Mouse (Mus musculus) forebrain, embryonic 11.5 days (tissue): Measurements from ENCODE around the gene Snrnp35. TPM values are rescaled to one million over a fixed set of nuclear protein-coding genes. Genes with fewer than 3 reads are reported as not detected.
"Not testable (repeated sequence)": the region's sequence is repeated elsewhere in the genome, so short reads cannot be mapped to it uniquely, and the experiment has no call there.

ENCODE experiments used
- ATAC-seq: fragments of 200-750 bp; cut with Nextera tagmentation; replicated peaks from 2 replicates; pipeline ENCODE4 v1.8.0; 2017; ENCODE audit warnings: moderate TSS enrichment; ENCODE audit not compliant: low FRiP score
- DNase-seq: peaks from one replicate; pipeline ENCODE4 v3.0.0-alpha.2; 2017; ENCODE audit warnings: low spot score
- H3K27ac ChIP-seq: fragments of 300-500 bp; sonication (generic); 2 replicates; pipeline ENCODE4 v1.5.1; 2014; ENCODE audit warnings: low read depth, low read length
- H3K27me3 ChIP-seq: fragments of 300-500 bp; sonication (generic); 2 replicates; pipeline ENCODE4 v1.6.1; 2014; ENCODE audit warnings: mild to moderate bottlenecking, low read length, mixed read lengths; ENCODE audit not compliant: control insufficient read depth, insufficient read depth
- H3K36me3 ChIP-seq: fragments of 300-500 bp; sonication (generic); 2 replicates; pipeline ENCODE4 v1.6.1; 2014; ENCODE audit warnings: mild to moderate bottlenecking, low read length, moderate library complexity, mixed read lengths; ENCODE audit not compliant: control insufficient read depth, insufficient read depth
- H3K4me1 ChIP-seq: fragments of 300-500 bp; sonication (generic); replicated peaks from 2 replicates; pipeline ENCODE4 v1.6.1; 2014; ENCODE audit warnings: low read length, mixed read lengths; ENCODE audit not compliant: control insufficient read depth, insufficient read depth
- H3K4me2 ChIP-seq: fragments of 300-500 bp; sonication (generic); 2 replicates; pipeline ENCODE4 v1.6.1; 2014; ENCODE audit warnings: low read depth, mild to moderate bottlenecking, low read length, moderate library complexity, mixed read lengths; ENCODE audit not compliant: severe bottlenecking
- H3K4me3 ChIP-seq: fragments of 300-500 bp; sonication (generic); 2 replicates; pipeline ENCODE4 v1.5.1; 2014; ENCODE audit warnings: low read depth, low read length
- H3K9ac ChIP-seq: fragments of 300-500 bp; sonication (generic); 2 replicates; pipeline ENCODE4 v1.6.1; 2014; ENCODE audit warnings: low read length
- H3K9me3 ChIP-seq: fragments of 300-500 bp; sonication (generic); 2 replicates; pipeline ENCODE4 v1.6.1; 2016; ENCODE audit warnings: low read length, mixed read lengths; ENCODE audit not compliant: control insufficient read depth
- WGBS: fragments of 180-500 bp; shearing (Covaris S2); extraction: QIAGEN DNeasy Blood & Tissue Kit; methylation state at CpG from one replicate; pipeline ENCODE4 v1.1.7; 2014; 5-methylcytosine and 5-hydroxymethylcytosine counted together
- polyA plus RNA-seq: library from polyadenylated mRNA; unstranded; fragments of >200 nt; fragmentation: Nextera tagmentation; extraction: Ambion mirVana; gene quantifications from 2 replicates; pipeline ENCODE4 v1.2.1, GENCODE M21; 2014

Snrnp35 gene
- polyA plus RNA-seq, 1 experiment from 2014 or later = 17.3 TPM

- not testable (repeated sequence) for H3K4me2 ChIP-seq, H3K9ac ChIP-seq, H3K27me3 ChIP-seq, H3K36me3 ChIP-seq, H3K4me3 ChIP-seq, H3K9me3 ChIP-seq, H3K4me1 ChIP-seq, ATAC-seq, H3K27ac ChIP-seq, DNase-seq
- 80% methylated on average over 2 of the region's 4 CpGs for WGBS
Measured at GRCm38 (mm10) chr5:124500037-124500436, 17.1 kb downstream of the Snrnp35 start.

- Histone ChIP-seq H3K9ac (no peak overlapping the region), H3K27me3 (no peaks in the 10 kb centered on the region), H3K36me3 (no peaks in the 10 kb centered on the region; the same call in 1 of the 2 replicates), H3K4me3 (no peak overlapping the region), H3K9me3 (no peaks in the 10 kb centered on the region), H3K4me1 (no peaks in the 10 kb centered on the region), H3K4me2 (no peak overlapping the region), H3K27ac (no peak overlapping the region)
- WGBS = 91% methylated on average over 3 of the region's 3 CpGs
- ATAC-seq = no peak
- DNase-seq = no peak
Measured at GRCm38 (mm10) chr5:124500573-124500972, 17.6 kb downstream of the Snrnp35 start.

GRCm38 (mm10) chr5:124501541-124501940, 18.6 kb downstream of the Snrnp35 start:
- no peaks in the 10 kb centered on the region; the same call in 1 of the 2 replicates for H3K36me3 ChIP-seq
- H3K4me3 ChIP-seq = no peak overlapping the region
- H3K4me1 ChIP-seq = no peaks in the 10 kb centered on the region
- DNase-seq (no peak), ATAC-seq (no peak)
- no peak overlapping the region for H3K27ac ChIP-seq
- 93% methylated on average over 10 of the region's 10 CpGs for WGBS
- H3K27me3 ChIP-seq = no peaks in the 10 kb centered on the region
- H3K4me2 ChIP-seq = no peak overlapping the region
- H3K9ac ChIP-seq = no peak overlapping the region
- no peaks in the 10 kb centered on the region for H3K9me3 ChIP-seq

GRCm38 (mm10) chr5:124503742-124504141, 20.8 kb downstream of the Snrnp35 start:
- Histone ChIP-seq H3K27me3 (no peaks in the 10 kb centered on the region), H3K27ac (no peak overlapping the region), H3K36me3 (no peaks in the 10 kb centered on the region; the same call in 1 of the 2 replicates), H3K4me1 (no peaks in the 10 kb centered on the region), H3K4me2 (no peak overlapping the region), H3K9me3 (no peaks in the 10 kb centered on the region), H3K9ac (no peak overlapping the region), H3K4me3 (no peak overlapping the region)
- DNase-seq (no peak), ATAC-seq (no peak)
- WGBS = 63% methylated on average over 14 of the region's 14 CpGs

GRCm38 (mm10) chr5:124505235-124505634, 22.3 kb downstream of the Snrnp35 start:
- no peaks in the 10 kb centered on the region for H3K9me3 ChIP-seq
- no peak overlapping the region for H3K9ac ChIP-seq
- WGBS = 92% methylated on average over 4 of the region's 4 CpGs
- ATAC-seq (no peak), DNase-seq (no peak)
- H3K27ac ChIP-seq = no peak overlapping the region
- H3K27me3 ChIP-seq = no peaks in the 10 kb centered on the region
- no peaks in the 10 kb centered on the region for H3K4me1 ChIP-seq
- no peak overlapping the region for H3K4me2 ChIP-seq
- H3K4me3 ChIP-seq = no peak overlapping the region
- no peaks in the 10 kb centered on the region; the same call in 1 of the 2 replicates for H3K36me3 ChIP-seq

GRCm38 (mm10) chr5:124506731-124507359, 23.9 kb downstream of the Snrnp35 start:
- Histone ChIP-seq H3K4me2 (no peak overlapping the region), H3K9ac (no peak overlapping the region), H3K27ac (no peak overlapping the region), H3K4me3 (no peak overlapping the region), H3K36me3 (no peaks in the 10 kb centered on the region), H3K27me3 (no peaks in the 10 kb centered on the region), H3K9me3 (no peaks in the 10 kb centered on the region), H3K4me1 (no peaks in the 10 kb centered on the region)
- no peak for ATAC-seq
- no peak for DNase-seq
- 84% methylated on average over 10 of the region's 10 CpGs for WGBS

GRCm38 (mm10) chr5:124509200-124509599, 26.3 kb downstream of the Snrnp35 start:
- Histone ChIP-seq H3K27ac (no peak overlapping the region), H3K4me1 (no peaks in the 10 kb centered on the region), H3K9ac (no peak overlapping the region), H3K4me2 (no peak overlapping the region), H3K9me3 (no peaks in the 10 kb centered on the region), H3K36me3 (no peaks in the 10 kb centered on the region), H3K27me3 (no peaks in the 10 kb centered on the region), H3K4me3 (no peak overlapping the region)
- ATAC-seq (no peak), DNase-seq (no peak)
- WGBS = 94% methylated on average over 6 of the region's 6 CpGs

GRCm38 (mm10) chr5:124509742-124510237, 26.9 kb downstream of the Snrnp35 start:
- WGBS = 80% methylated on average over 12 of the region's 12 CpGs
- Histone ChIP-seq H3K27me3 (no peaks in the 10 kb centered on the region), H3K4me3 (no peak overlapping the region), H3K9ac (no peak overlapping the region), H3K4me2 (no peak overlapping the region), H3K36me3 (no peaks in the 10 kb centered on the region), H3K27ac (no peak overlapping the region), H3K4me1 (no peaks in the 10 kb centered on the region), H3K9me3 (no peaks in the 10 kb centered on the region)
- DNase-seq (no peak), ATAC-seq (no peak)

GRCm38 (mm10) chr5:124510536-124511050, 27.7 kb downstream of the Snrnp35 start:
- Histone ChIP-seq H3K4me1 (no peaks in the 10 kb centered on the region), H3K4me2 (no peak overlapping the region), H3K9ac (no peak overlapping the region), H3K9me3 (no peaks in the 10 kb centered on the region), H3K27ac (no peak overlapping the region), H3K36me3 (no peaks in the 10 kb centered on the region; the same call in 1 of the 2 replicates), H3K4me3 (no peak overlapping the region), H3K27me3 (no peaks in the 10 kb centered on the region)
- DNase-seq (no peak), ATAC-seq (no peak)
- WGBS = 86% methylated on average over 10 of the region's 10 CpGs
